Mouse (Mus musculus): ENCODE measurements around the gene Ptbp3.

DNA sequence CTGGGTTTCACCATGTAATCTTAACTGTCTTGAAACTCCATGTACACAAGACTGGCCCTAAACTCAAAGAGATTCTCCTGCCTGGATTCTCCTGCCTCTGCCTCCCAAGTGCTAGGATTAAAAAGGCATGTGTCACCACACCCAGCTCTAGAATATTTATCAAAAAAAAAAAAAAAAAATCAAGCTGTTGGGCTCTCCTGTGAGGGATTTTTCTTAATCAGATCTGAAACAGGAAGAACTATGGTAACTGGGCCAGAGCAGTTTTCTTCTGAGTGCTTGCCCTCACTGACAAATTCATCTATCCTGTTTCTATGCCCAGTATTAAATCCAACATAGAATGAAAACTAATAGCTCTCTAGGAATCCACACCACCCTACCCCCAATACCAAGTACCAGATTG lies 13.5 kb downstream of the Ptbp3 start:
- TF ChIP-seq POLR2A (IDR thresholded peaks at IDR 0.05; ENCODE audit: control insufficient read depth, low read depth, low read length): no peak
- no peak for TF ChIP-seq CTCF (IDR thresholded peaks at IDR 0.05; ENCODE audit: control insufficient read depth, insufficient read depth, insufficient replicate concordance, low read depth, low read length)
